Mouse (Mus musculus): ENCODE data around the gene Itga7. TPM values are rescaled to one million over a fixed set of nuclear protein-coding genes. Genes with fewer than 3 reads are reported as not detected.

Itga7 gene
- total and polyA plus RNA-seq, 2 experiments from 2014 or later: 22.7 to 41.4 TPM

GRCm38 (mm10) chr10:128960590-128961584 lies 27.3 kb downstream of the Itga7 start, which contains the start of gene Mettl7b:
TSS of gene Mettl7b (minus strand) at chr10:128960988.
- Histone ChIP-seq H3K27me3 (ENCODE audit: control insufficient read depth, insufficient read depth, low read length) (no peaks in the 10 kb centered on the region), H3K4me2 (ENCODE audit: low read depth, low read length) (no peak within 1 kb of the TSS), H3K27ac (ENCODE audit: low read depth) (peak within 1 kb of the TSS; percentile 44; the same call in 1 of the 2 replicates), H3K36me3 (replicated peaks; ENCODE audit: control insufficient read depth, insufficient read depth, low read length) (no peaks in the 10 kb centered on the region), H3K9me3 (replicated peaks; ENCODE audit: control insufficient read depth, low read length) (no peaks in the 10 kb centered on the region), H3K4me1 (ENCODE audit: control insufficient read depth, insufficient read depth) (no peaks in the 10 kb centered on the region), H3K4me3 (ENCODE audit: low read depth, low read length) (no peak within 1 kb of the TSS), H3K9ac (replicated peaks; ENCODE audit: low read depth, low read length) (no peak within 1 kb of the TSS)
- ATAC-seq (ENCODE audit: insufficient read depth, low read depth) (no peak), DNase-seq (ENCODE audit: low spot score) (no peak)
- WGBS: 64% methylated on average over 12 of the region's 12 CpGs
- TF ChIP-seq EP300 (IDR thresholded peaks at IDR 0.05; ENCODE audit: low read depth): no peak
- no peak for TF ChIP-seq CTCF (IDR thresholded peaks at IDR 0.05; ENCODE audit: low read depth)

DNA sequence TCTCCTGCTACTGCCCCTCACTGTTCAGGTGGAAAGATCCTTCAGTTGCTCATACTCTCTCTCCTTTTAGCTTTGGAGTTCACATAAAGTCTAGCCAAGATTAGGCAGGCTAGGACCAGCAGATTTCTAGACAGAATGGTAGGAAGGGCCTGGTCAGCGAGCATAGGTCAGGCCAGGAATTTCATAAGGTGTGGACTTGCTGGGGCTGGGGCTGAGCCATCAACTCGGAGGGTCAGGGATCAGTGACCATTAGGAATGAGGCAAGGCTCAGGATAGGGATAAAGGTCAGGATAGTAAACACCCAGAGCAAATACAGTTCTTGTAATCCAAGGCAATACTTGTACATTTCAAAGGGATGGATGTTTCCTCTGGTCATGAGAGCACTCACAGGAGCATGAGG lies 31.3 kb downstream of the Itga7 start:
- DNase-seq (ENCODE audit: low spot score) (no peak), ATAC-seq (ENCODE audit: insufficient read depth, low read depth) (no peak)
- H3K4me1 ChIP-seq (ENCODE audit: control insufficient read depth, insufficient read depth): no peaks in the 10 kb centered on the region
- H3K27ac ChIP-seq (ENCODE audit: low read depth): no peak overlapping the region
- H3K4me3 ChIP-seq (ENCODE audit: low read depth, low read length): no peak overlapping the region
- no peaks in the 10 kb centered on the region for H3K9me3 ChIP-seq (replicated peaks; ENCODE audit: control insufficient read depth, low read length)
- WGBS: 81% methylated on average over 2 of the region's 2 CpGs
- H3K27me3 ChIP-seq (ENCODE audit: control insufficient read depth, insufficient read depth, low read length): no peaks in the 10 kb centered on the region
- TF ChIP-seq EP300 (IDR thresholded peaks at IDR 0.05; ENCODE audit: low read depth): no peak
- TF ChIP-seq CTCF (IDR thresholded peaks at IDR 0.05; ENCODE audit: low read depth): no peak
- no peak overlapping the region for H3K9ac ChIP-seq (replicated peaks; ENCODE audit: low read depth, low read length)
- H3K4me2 ChIP-seq (ENCODE audit: low read depth, low read length): no peak overlapping the region
- H3K36me3 ChIP-seq (replicated peaks; ENCODE audit: control insufficient read depth, insufficient read depth, low read length): no peaks in the 10 kb centered on the region

DNA sequence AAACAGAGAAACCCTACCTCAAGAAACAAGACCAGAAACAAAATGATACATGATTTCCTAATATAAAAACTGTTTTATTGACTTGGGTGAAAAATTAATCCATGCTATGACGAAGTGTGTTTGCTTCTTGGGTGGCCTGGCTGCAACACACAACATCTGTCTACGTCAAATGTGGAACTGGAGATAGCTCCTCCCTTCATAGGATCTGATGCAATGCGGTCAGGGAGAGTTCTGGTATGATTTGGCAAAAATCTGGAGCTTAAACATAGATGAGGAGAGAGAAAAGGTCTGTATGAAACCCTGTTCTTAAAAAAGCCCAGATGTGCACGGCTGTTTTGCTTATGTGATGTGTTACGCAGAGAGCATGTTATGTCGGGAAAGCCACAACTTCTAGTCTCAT lies 32.3 kb downstream of the Itga7 start:
- TF ChIP-seq EP300 (IDR thresholded peaks at IDR 0.05; ENCODE audit: low read depth) (no peak), CTCF (IDR thresholded peaks at IDR 0.05; ENCODE audit: low read depth) (no peak)
- no peak overlapping the region for H3K4me2 ChIP-seq (ENCODE audit: low read depth, low read length)
- H3K9ac ChIP-seq (replicated peaks; ENCODE audit: low read depth, low read length): no peak overlapping the region
- H3K27ac ChIP-seq (ENCODE audit: low read depth): no peak overlapping the region
- no peaks in the 10 kb centered on the region for H3K27me3 ChIP-seq (ENCODE audit: control insufficient read depth, insufficient read depth, low read length)
- no peaks in the 10 kb centered on the region for H3K9me3 ChIP-seq (replicated peaks; ENCODE audit: control insufficient read depth, low read length)
- ATAC-seq (ENCODE audit: insufficient read depth, low read depth) (no peak), DNase-seq (ENCODE audit: low spot score) (no peak)
- no peaks in the 10 kb centered on the region for H3K36me3 ChIP-seq (replicated peaks; ENCODE audit: control insufficient read depth, insufficient read depth, low read length)
- no peaks in the 10 kb centered on the region for H3K4me1 ChIP-seq (ENCODE audit: control insufficient read depth, insufficient read depth)
- 74% methylated on average over 6 of the region's 6 CpGs for WGBS
- H3K4me3 ChIP-seq (ENCODE audit: low read depth, low read length): no peak overlapping the region

DNA sequence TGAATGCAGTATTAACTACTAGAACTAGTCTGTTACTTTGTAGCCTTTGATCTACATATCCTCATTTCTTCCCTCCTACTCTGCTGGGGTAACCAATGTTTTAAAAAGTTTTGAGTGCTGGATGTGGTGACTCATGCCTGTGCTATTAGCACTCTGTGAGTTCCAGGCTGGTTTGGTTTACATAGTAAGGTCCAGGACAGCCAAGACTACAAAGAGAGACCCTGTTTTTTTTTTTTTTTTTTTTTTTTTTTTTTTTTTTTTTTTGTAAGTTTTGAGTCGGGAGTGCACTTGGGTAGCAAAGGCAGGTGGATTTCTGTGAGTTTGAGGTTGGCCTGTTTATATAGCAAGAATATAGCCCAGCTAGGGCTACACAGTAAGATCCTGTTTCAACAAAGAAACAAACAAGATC lies 34.7 kb downstream of the Itga7 start:
- H3K36me3 ChIP-seq (replicated peaks; ENCODE audit: control insufficient read depth, insufficient read depth, low read length): no peaks in the 10 kb centered on the region
- H3K9ac ChIP-seq (replicated peaks; ENCODE audit: low read depth, low read length): no peak overlapping the region
- no peaks in the 10 kb centered on the region for H3K27me3 ChIP-seq (ENCODE audit: control insufficient read depth, insufficient read depth, low read length)
- no peak overlapping the region for H3K27ac ChIP-seq (ENCODE audit: low read depth)
- TF ChIP-seq EP300 (IDR thresholded peaks at IDR 0.05; ENCODE audit: low read depth) (no peak), CTCF (IDR thresholded peaks at IDR 0.05; ENCODE audit: low read depth) (no peak)
- DNase-seq (ENCODE audit: low spot score): no peak
- no peak overlapping the region for H3K4me3 ChIP-seq (ENCODE audit: low read depth, low read length)
- no peak overlapping the region for H3K4me2 ChIP-seq (ENCODE audit: low read depth, low read length)
- H3K4me1 ChIP-seq (ENCODE audit: control insufficient read depth, insufficient read depth): no peaks in the 10 kb centered on the region
- no peak for ATAC-seq (ENCODE audit: insufficient read depth, low read depth)
- no peaks in the 10 kb centered on the region for H3K9me3 ChIP-seq (replicated peaks; ENCODE audit: control insufficient read depth, low read length)
- WGBS: 23% methylated on average over 1 of the region's 1 CpGs

GRCm38 (mm10) chr10:128970740-128971250 lies 37.2 kb downstream of the Itga7 start:
- no peaks in the 10 kb centered on the region for H3K4me1 ChIP-seq (ENCODE audit: control insufficient read depth, insufficient read depth)
- H3K27ac ChIP-seq (ENCODE audit: low read depth): no peak overlapping the region
- ATAC-seq (ENCODE audit: insufficient read depth, low read depth) (no peak), DNase-seq (ENCODE audit: low spot score) (no peak)
- TF ChIP-seq EP300 (IDR thresholded peaks at IDR 0.05; ENCODE audit: low read depth) (no peak), CTCF (IDR thresholded peaks at IDR 0.05; ENCODE audit: low read depth) (no peak)
- H3K4me3 ChIP-seq (ENCODE audit: low read depth, low read length): no peak overlapping the region
- no peak overlapping the region for H3K9ac ChIP-seq (replicated peaks; ENCODE audit: low read depth, low read length)
- 29% methylated on average over 1 of the region's 1 CpGs for WGBS
- H3K27me3 ChIP-seq (ENCODE audit: control insufficient read depth, insufficient read depth, low read length): no peaks in the 10 kb centered on the region
- no peaks in the 10 kb centered on the region for H3K9me3 ChIP-seq (replicated peaks; ENCODE audit: control insufficient read depth, low read length)
- H3K4me2 ChIP-seq (ENCODE audit: low read depth, low read length): no peak overlapping the region
- H3K36me3 ChIP-seq (replicated peaks; ENCODE audit: control insufficient read depth, insufficient read depth, low read length): no peaks in the 10 kb centered on the region

All from heart, postnatal 0 days (tissue).